Mouse (Mus musculus): ENCODE data around the gene Magea5.
"Not testable (repeated sequence)": the region's sequence is repeated elsewhere in the genome, so short reads cannot be mapped to it uniquely, and the experiment has no call there.

Magea5 gene

GRCm38 (mm10) chrX:155063045-155063444 lies at the start of gene Magea5:
TSS of gene Magea5 (minus strand) at chrX:155063145.
- in situ Hi-C loops (cut with MseI, MboI), result loop anchor here in 1 of 2 experiments (25.0 kb wide), 1 partner anchor 101 kb away; no protein-coding TSS in a partner anchor

- in situ Hi-C loops (cut with MseI, MboI), result no loop called here
Measured at GRCm38 (mm10) chrX:155098024-155098423, 35.1 kb upstream of the Magea5 start.

GRCm38 (mm10) chrX:155093566-155093965 lies 30.6 kb upstream of the Magea5 start, which contains the start of gene Magea2:
TSS of gene Magea2 (minus strand) at chrX:155093666.
- in situ Hi-C loops (cut with MseI, MboI), result not testable (repeated sequence)

GRCm38 (mm10) chrX:155089693-155090092 lies 26.7 kb upstream of the Magea5 start, which contains the start of gene Magea1:
TSS of gene Magea1 (minus strand) at chrX:155089793.
- in situ Hi-C loops (cut with MseI, MboI), result not testable (repeated sequence)

All from mouse trophoblast stem cell (cell line).